Mouse (Mus musculus) cerebellum, adult 9-10 months (tissue): ENCODE data around the gene Tmem239.

Experiments used
- DNase-seq: peaks from one replicate; pipeline ENCODE4 v3.0.0; 2022

The Tmem239 gene

GRCm38 (mm10) chr2:130451086-130451726 lies 44.9 kb downstream of the Tmem239 start:
- DNase-seq: no peak

- DNase-seq: peak; percentile 39
Measured at GRCm38 (mm10) chr2:130451727-130452090, 45.4 kb downstream of the Tmem239 start.

GRCm38 (mm10) chr2:130452266-130452665 lies 46.0 kb downstream of the Tmem239 start:
- DNase-seq: no peak

GRCm38 (mm10) chr2:130453421-130453820 lies 47.1 kb downstream of the Tmem239 start:
- DNase-seq: no peak

GRCm38 (mm10) chr2:130454748-130455370 lies 48.6 kb downstream of the Tmem239 start:
- peak; percentile 79 for DNase-seq
